Mouse (Mus musculus) brain, embryonic 14.5 days (tissue): ENCODE results near the gene Tut1.

ENCODE experiments used
- CTCF ChIP-seq: fragments of 200-500 bp; IDR thresholded peaks from 2 replicates; pipeline ENCODE4 v1.5.1; 2012; ENCODE audit warnings: inconsistent platforms, mild to moderate bottlenecking, moderate library complexity, borderline replicate concordance; ENCODE audit not compliant: insufficient read depth, insufficient read length; ENCODE audit errors: extremely low read depth
- POLR2A ChIP-seq: fragments of 200-500 bp; IDR thresholded peaks from 2 replicates; pipeline ENCODE4 v1.6.1; 2012; ENCODE audit warnings: mild to moderate bottlenecking, inconsistent platforms, borderline replicate concordance; ENCODE audit not compliant: poor library complexity, insufficient read depth, insufficient read length, severe bottlenecking; ENCODE audit errors: extremely low read depth

- TF ChIP-seq POLR2A, result no peak
- TF ChIP-seq CTCF, result no peak
Measured at GRCm38 (mm10) chr19:8998546-8998945, 44.9 kb downstream of the Tut1 start.
